Mouse (Mus musculus): ENCODE results near the gene Mrpl47. TPM values are rescaled to one million over a fixed set of nuclear protein-coding genes. Genes with fewer than 3 reads are reported as not detected.
"Not testable (repeated sequence)": the region's sequence is repeated elsewhere in the genome, so short reads cannot be mapped to it uniquely, and the experiment has no call there.

The Mrpl47 gene
- polyA plus RNA-seq (2016; fragmentation: Nextera tagmentation; extraction: Ambion mirVana) = 34.5 and 37.8 TPM in 2 replicates

GRCm38 (mm10) chr3:32737172-32737655, at the start of gene Mrpl47:
Mrpl47 (minus strand) TSS chr3:32737605.
- DNase-seq (ENCODE audit: low spot score) = no peak
- H3K27me3 ChIP-seq (ENCODE audit: insufficient read depth, poor library complexity, severe bottlenecking) = no peaks in the 10 kb centered on the region
- peak within 1 kb of the TSS; percentile 76 for H3K4me3 ChIP-seq
- H3K36me3 ChIP-seq = peaks cover 41% of the 10 kb centered on the region
- peaks cover 23% of the 10 kb centered on the region for H3K4me1 ChIP-seq (replicated peaks)
- H3K9me3 ChIP-seq = no peaks in the 10 kb centered on the region
- WGBS = under 1% methylated on average over 31 of the region's 31 CpGs
- H3K27ac ChIP-seq = peak within 1 kb of the TSS; percentile 88

GRCm38 (mm10) chr3:32770781-32771180, 33.4 kb upstream of the Mrpl47 start:
- Histone ChIP-seq H3K4me3 (no peak overlapping the region), H3K27me3 (ENCODE audit: insufficient read depth, poor library complexity, severe bottlenecking) (no peaks in the 10 kb centered on the region), H3K36me3 (no peaks in the 10 kb centered on the region), H3K4me1 (replicated peaks) (no peaks in the 10 kb centered on the region), H3K9me3 (no peaks in the 10 kb centered on the region), H3K27ac (no peak overlapping the region)
- 87% methylated on average over 2 of the region's 2 CpGs for WGBS
- DNase-seq (ENCODE audit: low spot score) = no peak

GRCm38 (mm10) chr3:32763902-32764301, 26.5 kb upstream of the Mrpl47 start:
- H3K27me3 ChIP-seq (ENCODE audit: insufficient read depth, poor library complexity, severe bottlenecking) = no peaks in the 10 kb centered on the region
- DNase-seq (ENCODE audit: low spot score) = no peak
- no peak overlapping the region for H3K27ac ChIP-seq
- no peaks in the 10 kb centered on the region for H3K4me1 ChIP-seq (replicated peaks)
- WGBS = 50% methylated on average over 7 of the region's 7 CpGs
- no peak overlapping the region for H3K4me3 ChIP-seq
- no peaks in the 10 kb centered on the region for H3K9me3 ChIP-seq
- H3K36me3 ChIP-seq = no peaks in the 10 kb centered on the region

GRCm38 (mm10) chr3:32762962-32763361, 25.6 kb upstream of the Mrpl47 start:
- Histone ChIP-seq H3K4me3 (no peak overlapping the region), H3K9me3 (no peaks in the 10 kb centered on the region), H3K36me3 (no peaks in the 10 kb centered on the region), H3K4me1 (replicated peaks) (no peaks in the 10 kb centered on the region), H3K27ac (no peak overlapping the region), H3K27me3 (ENCODE audit: insufficient read depth, poor library complexity, severe bottlenecking) (no peaks in the 10 kb centered on the region)
- no peak for DNase-seq (ENCODE audit: low spot score)
- WGBS = 61% methylated on average over 8 of the region's 8 CpGs

DNA sequence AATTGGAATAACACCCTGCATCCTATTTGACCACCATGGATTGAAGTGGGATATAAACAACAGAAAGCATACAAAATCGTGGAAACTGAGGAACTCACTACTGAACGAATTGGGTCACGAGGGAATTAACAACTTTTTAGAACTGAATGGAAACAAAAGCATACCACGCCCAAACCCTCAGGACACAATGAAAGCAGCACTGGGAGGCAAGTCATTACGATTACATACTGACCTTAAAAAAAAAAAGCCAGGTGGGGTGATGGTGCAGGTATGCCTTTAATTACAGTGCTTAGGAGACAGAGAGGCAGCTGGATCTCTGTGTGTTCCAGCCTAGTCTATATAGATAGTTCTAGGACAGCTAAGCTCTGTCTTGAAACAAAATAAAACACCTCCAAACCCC, 21.8 kb upstream of the Mrpl47 start:
- no peak for DNase-seq (ENCODE audit: low spot score)
- Histone ChIP-seq H3K9me3 (no peaks in the 10 kb centered on the region), H3K4me3 (no peak overlapping the region), H3K4me1 (replicated peaks) (no peaks in the 10 kb centered on the region), H3K27me3 (ENCODE audit: insufficient read depth, poor library complexity, severe bottlenecking) (no peaks in the 10 kb centered on the region), H3K36me3 (peaks cover 9% of the 10 kb centered on the region), H3K27ac (no peak overlapping the region)
- WGBS = 73% methylated on average over 5 of the region's 5 CpGs

GRCm38 (mm10) chr3:32754384-32754915, 17.0 kb upstream of the Mrpl47 start:
- Histone ChIP-seq H3K4me3 (no peak overlapping the region), H3K9me3 (no peaks in the 10 kb centered on the region), H3K36me3 (peaks cover 56% of the 10 kb centered on the region), H3K27ac (no peak overlapping the region), H3K4me1 (replicated peaks) (no peaks in the 10 kb centered on the region), H3K27me3 (ENCODE audit: insufficient read depth, poor library complexity, severe bottlenecking) (no peaks in the 10 kb centered on the region)
- WGBS = 95% methylated on average over 3 of the region's 3 CpGs
- no peak for DNase-seq (ENCODE audit: low spot score)

GRCm38 (mm10) chr3:32749820-32750579, 12.6 kb upstream of the Mrpl47 start:
- Histone ChIP-seq H3K27me3 (ENCODE audit: insufficient read depth, poor library complexity, severe bottlenecking) (no peaks in the 10 kb centered on the region), H3K36me3 (peaks cover 97% of the 10 kb centered on the region), H3K4me3 (no peak overlapping the region), H3K9me3 (no peaks in the 10 kb centered on the region), H3K27ac (no peak overlapping the region), H3K4me1 (replicated peaks) (no peaks in the 10 kb centered on the region)
- no peak for DNase-seq (ENCODE audit: low spot score)
- WGBS = 92% methylated on average over 4 of the region's 4 CpGs

DNA sequence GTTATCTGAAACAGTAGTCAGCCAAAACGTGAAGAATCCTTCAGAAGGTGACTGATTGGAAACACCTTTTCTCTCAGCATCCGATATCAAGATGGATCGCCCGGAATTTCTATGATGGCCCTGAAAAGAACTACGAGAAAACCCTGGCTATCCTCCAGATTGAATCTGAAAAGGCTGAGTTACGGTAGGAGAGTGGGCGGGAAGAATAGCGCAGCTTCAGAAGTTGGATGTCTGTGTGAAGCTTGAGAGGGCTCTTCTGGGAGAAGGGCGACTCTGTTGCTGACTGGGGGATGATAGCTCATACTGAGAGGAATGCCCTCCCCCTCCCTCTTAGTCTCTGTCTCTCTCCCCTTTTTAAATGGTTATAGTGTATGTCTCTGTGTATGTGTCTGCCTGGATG, 11.0 kb upstream of the Mrpl47 start:
- H3K4me3 ChIP-seq = no peak overlapping the region
- no peaks in the 10 kb centered on the region for H3K4me1 ChIP-seq (replicated peaks)
- H3K27me3 ChIP-seq (ENCODE audit: insufficient read depth, poor library complexity, severe bottlenecking) = no peaks in the 10 kb centered on the region
- no peaks in the 10 kb centered on the region for H3K9me3 ChIP-seq
- DNase-seq (ENCODE audit: low spot score) = no peak
- 93% methylated on average over 9 of the region's 9 CpGs for WGBS
- H3K36me3 ChIP-seq = peaks cover 99% of the 10 kb centered on the region
- H3K27ac ChIP-seq = no peak overlapping the region

- H3K4me3 ChIP-seq; DNase-seq (ENCODE audit: low spot score); H3K27me3 ChIP-seq (ENCODE audit: insufficient read depth, poor library complexity, severe bottlenecking); H3K9me3 ChIP-seq; H3K27ac ChIP-seq; H3K4me1 ChIP-seq (replicated peaks): not testable (repeated sequence)
- H3K36me3 ChIP-seq = peaks cover 95% of the 10 kb centered on the region
Measured at GRCm38 (mm10) chr3:32745426-32745825, 8.0 kb upstream of the Mrpl47 start.

DNA sequence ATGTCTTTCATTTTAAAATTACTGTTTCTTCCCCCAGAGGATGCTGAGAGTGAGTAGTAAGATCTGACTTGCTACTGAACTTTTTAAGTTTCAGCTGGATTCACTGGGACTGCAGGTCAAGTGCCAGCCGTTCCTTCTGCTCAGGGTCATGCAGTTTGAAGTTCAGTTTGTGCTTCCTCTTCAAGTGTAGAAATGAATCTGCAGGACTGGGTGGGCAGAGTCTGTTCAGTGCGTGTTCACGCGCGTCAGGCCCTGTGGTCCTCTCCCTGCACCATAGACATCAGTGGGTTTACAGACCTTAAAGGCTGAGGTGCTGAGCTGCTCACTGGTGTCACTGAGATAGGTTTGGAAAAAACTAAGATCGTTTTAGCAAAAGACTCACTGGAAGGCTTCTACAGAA, 7.6 kb upstream of the Mrpl47 start:
- H3K9me3 ChIP-seq = no peaks in the 10 kb centered on the region
- WGBS = 92% methylated on average over 6 of the region's 6 CpGs
- no peak for DNase-seq (ENCODE audit: low spot score)
- H3K36me3 ChIP-seq = peaks cover 91% of the 10 kb centered on the region
- H3K27ac ChIP-seq = no peak overlapping the region
- no peaks in the 10 kb centered on the region for H3K27me3 ChIP-seq (ENCODE audit: insufficient read depth, poor library complexity, severe bottlenecking)
- H3K4me1 ChIP-seq (replicated peaks) = no peaks in the 10 kb centered on the region
- no peak overlapping the region for H3K4me3 ChIP-seq

DNA sequence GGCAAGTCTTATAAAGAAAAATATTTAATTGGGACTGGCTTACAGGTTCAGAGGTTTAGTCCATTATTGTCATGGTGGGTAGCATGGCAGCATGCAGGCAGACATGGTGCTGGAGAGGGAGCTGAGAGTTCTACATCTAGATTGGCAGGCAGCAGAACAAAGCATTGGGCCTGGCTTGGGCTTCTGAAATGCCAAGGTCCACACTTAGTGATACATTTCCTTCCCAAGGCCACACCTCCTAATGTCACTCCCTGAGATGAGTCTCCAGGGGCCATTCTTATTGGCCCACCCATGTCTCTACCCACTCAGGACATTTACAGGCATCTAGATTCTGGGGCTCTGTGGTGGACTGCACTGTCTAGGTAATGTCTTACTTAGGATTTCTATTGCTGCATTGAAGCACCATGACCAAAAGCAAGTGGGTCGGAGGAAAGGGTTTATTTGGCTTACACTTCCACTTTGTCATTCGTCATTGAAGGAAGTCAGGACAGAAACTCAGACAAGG, 4.9 kb upstream of the Mrpl47 start:
- WGBS = 94% methylated on average over 2 of the region's 2 CpGs
- no peak overlapping the region for H3K4me3 ChIP-seq
- H3K9me3 ChIP-seq = no peaks in the 10 kb centered on the region
- no peak for DNase-seq (ENCODE audit: low spot score)
- no peak overlapping the region for H3K27ac ChIP-seq
- no peaks in the 10 kb centered on the region for H3K27me3 ChIP-seq (ENCODE audit: insufficient read depth, poor library complexity, severe bottlenecking)
- peaks cover 12% of the 10 kb centered on the region for H3K4me1 ChIP-seq (replicated peaks)
- H3K36me3 ChIP-seq = peaks cover 72% of the 10 kb centered on the region

DNA sequence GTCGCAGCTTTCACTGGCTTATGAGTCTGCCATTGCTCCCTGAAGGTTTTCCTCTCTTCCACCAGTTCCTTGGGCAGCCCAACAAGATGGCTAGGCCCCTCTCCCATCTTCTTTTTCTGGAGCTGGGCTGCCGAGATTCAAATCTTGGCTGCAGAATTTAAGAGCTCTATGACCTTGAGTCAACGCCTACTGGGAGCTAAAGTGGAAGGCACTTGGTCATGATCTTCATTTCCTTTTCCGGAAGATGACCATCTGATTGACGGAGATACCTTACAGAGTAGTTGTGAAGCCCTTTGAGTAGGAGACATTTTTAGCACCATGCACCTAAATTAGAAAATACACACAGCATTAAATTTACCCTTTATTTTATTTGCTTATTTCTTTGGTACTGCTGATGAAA, 1.1 kb upstream of the Mrpl47 start:
- no peak for DNase-seq (ENCODE audit: low spot score)
- Histone ChIP-seq H3K27ac (no peak overlapping the region), H3K27me3 (ENCODE audit: insufficient read depth, poor library complexity, severe bottlenecking) (no peaks in the 10 kb centered on the region), H3K9me3 (no peaks in the 10 kb centered on the region), H3K4me1 (replicated peaks) (peaks cover 23% of the 10 kb centered on the region), H3K36me3 (peaks cover 43% of the 10 kb centered on the region), H3K4me3 (peak overlapping the region; percentile 76; the same call in 1 of the 2 replicates)
- WGBS = 93% methylated on average over 5 of the region's 5 CpGs
